Mouse (Mus musculus) forebrain, embryonic 15.5 days (tissue): ENCODE measurements at regions not wholly inside any gene's neighbourhood (a gene's known extent, or its start where the extent isn't known, plus 50 kb on each side); places are given as distances from the start of the nearest gene placed in this dataset. TPM values are rescaled to one million over a fixed set of nuclear protein-coding genes. Genes with fewer than 3 reads are reported as not detected.
A peak's percentile ranks its signal among the peaks of the same experiment; 100 is the strongest.

ENCODE experiments used
- ATAC-seq: fragments of 200-750 bp; cut with Nextera tagmentation; replicated peaks from 2 replicates; pipeline ENCODE4 v1.8.0; 2017; ENCODE audit warnings: mild to moderate bottlenecking, moderate TSS enrichment, moderate library complexity
- H3K27ac ChIP-seq: fragments of 300-500 bp; sonication (generic); replicated peaks from 2 replicates; pipeline ENCODE4 v1.5.1; 2015; ENCODE audit warnings: mild to moderate bottlenecking, inconsistent platforms
- H3K27me3 ChIP-seq: fragments of 300-500 bp; sonication (generic); 2 replicates; pipeline ENCODE4 v1.6.1; 2015; ENCODE audit warnings: inconsistent platforms
- H3K36me3 ChIP-seq: fragments of 300-500 bp; sonication (generic); 2 replicates; pipeline ENCODE4 v1.6.1; 2015; ENCODE audit warnings: mild to moderate bottlenecking, inconsistent platforms
- H3K4me1 ChIP-seq: fragments of 300-500 bp; sonication (generic); 2 replicates; pipeline ENCODE4 v1.6.1; 2015; ENCODE audit warnings: inconsistent platforms
- H3K4me2 ChIP-seq: fragments of 300-500 bp; sonication (generic); replicated peaks from 2 replicates; pipeline ENCODE4 v1.6.1; 2015; ENCODE audit warnings: mild to moderate bottlenecking, inconsistent platforms
- H3K4me3 ChIP-seq: fragments of 300-500 bp; sonication (generic); 2 replicates; pipeline ENCODE4 v1.5.1; 2015; ENCODE audit warnings: mild to moderate bottlenecking, inconsistent platforms
- H3K9ac ChIP-seq: fragments of 300-500 bp; sonication (generic); replicated peaks from 2 replicates; pipeline ENCODE4 v1.6.1; 2015; ENCODE audit warnings: mild to moderate bottlenecking, inconsistent platforms
- H3K9me3 ChIP-seq: fragments of 300-500 bp; sonication (generic); 2 replicates; pipeline ENCODE4 v1.6.1; 2016; ENCODE audit warnings: inconsistent platforms
- whole genome bisulfite sequencing: fragments of 180-500 bp; shearing (Covaris S2); methylation state at CpG from one replicate; pipeline ENCODE4 v1.1.7; 2015; ENCODE audit warnings: mixed read lengths; 5-methylcytosine and 5-hydroxymethylcytosine counted together
- microRNA-seq: library from miRNA; unstranded; fragments of <30 nt; microRNA quantifications from one replicate; pipeline ENCODE4, GENCODE M21; 2016

GRCm38 (mm10) chr8:34225011-34225890 is 113.7 kb upstream of the Gm10131 start:
- H3K9ac ChIP-seq = no peak overlapping the region
- no peak overlapping the region for H3K4me2 ChIP-seq
- no peaks in the 10 kb centered on the region for H3K36me3 ChIP-seq
- 65% methylated on average over 17 of the region's 17 CpGs for WGBS
- H3K27me3 ChIP-seq = no peaks in the 10 kb centered on the region
- H3K4me1 ChIP-seq = peaks cover 15% of the 10 kb centered on the region
- ATAC-seq = 0 out of 2 replicates have a peak, but pooled peaks have one; percentile 26
- H3K27ac ChIP-seq = no peak overlapping the region
- H3K9me3 ChIP-seq = no peaks in the 10 kb centered on the region
- H3K4me3 ChIP-seq = no peak overlapping the region

DNA sequence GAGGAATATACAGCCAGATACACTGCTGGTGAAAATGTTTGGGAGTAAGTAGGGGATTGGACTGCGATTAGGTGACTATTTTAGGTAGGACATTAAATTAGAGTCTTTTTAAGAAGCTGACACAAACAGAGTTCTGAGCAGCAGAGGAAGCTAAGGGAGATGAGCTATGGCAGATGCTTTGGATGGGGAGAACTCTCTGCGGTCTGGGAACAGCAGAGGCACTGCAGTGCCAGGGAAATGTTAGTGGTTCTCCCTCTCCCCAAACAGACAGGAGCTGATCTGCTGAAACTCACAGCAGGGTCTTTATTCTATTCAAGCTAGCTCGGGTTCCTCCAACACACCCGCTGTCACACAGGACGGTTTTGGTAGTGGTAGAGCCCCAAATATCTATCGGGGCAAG is 110.7 kb upstream of the Gm10131 start:
- ATAC-seq = no peak
- no peaks in the 10 kb centered on the region for H3K27me3 ChIP-seq
- no peak overlapping the region for H3K4me2 ChIP-seq
- no peak overlapping the region for H3K4me3 ChIP-seq
- H3K36me3 ChIP-seq = no peaks in the 10 kb centered on the region
- no peak overlapping the region for H3K9ac ChIP-seq
- WGBS = 69% methylated on average over 6 of the region's 6 CpGs
- no peaks in the 10 kb centered on the region for H3K9me3 ChIP-seq
- H3K4me1 ChIP-seq = peaks cover 15% of the 10 kb centered on the region
- no peak overlapping the region for H3K27ac ChIP-seq

Small RNA genes in the stretch of these regions (microRNA-seq; reads per million reads assigned to microRNA genes)
- gene Gm23177 = not detected
